In the genomic region with DNA sequence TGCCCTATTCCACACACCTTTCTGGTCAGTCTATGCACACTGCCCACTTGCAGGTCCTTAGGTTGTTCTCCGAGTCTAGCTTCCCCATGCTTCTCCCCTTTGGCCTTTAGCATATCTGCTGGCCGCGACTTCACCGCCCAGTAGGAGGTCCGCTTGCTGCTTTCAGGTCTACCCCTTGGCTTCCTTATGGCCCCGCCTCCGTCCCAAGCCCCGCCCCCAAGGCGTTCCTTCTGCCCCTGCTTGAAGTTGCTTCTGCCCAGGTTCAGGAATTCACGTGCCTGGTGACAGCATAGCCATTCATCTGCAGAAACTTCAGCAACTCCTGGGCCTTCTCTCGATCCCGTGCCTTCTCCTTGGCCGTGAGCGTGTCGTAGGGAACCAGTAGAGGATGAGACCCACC, we compare ENCODE assay signal across 9 mouse cellular contexts. TPM values are rescaled to one million over a fixed set of nuclear protein-coding genes. Genes with fewer than 3 reads are reported as not detected.
DNase-seq lines count a peak whose midpoint lies in the region; ATAC-seq and TF ChIP-seq lines count a peak whose summit lies in the region.
"Had no signal": no experiment of that assay in that cellular context is flagged by ENCODE, and none has a peak within 500 bp of the region (broad histone marks: within the 10 kb centered on the region; RNA-seq: fewer than 3 reads in every experiment).

No protein-coding gene starts in this region.

- H3K4me2 ChIP-seq in limb, embryonic 11.5 days (ENCODE audit: low read depth, severe bottlenecking): no peak overlapping the region
- 0 out of 2 replicates have a peak overlapping the region, but pooled peaks have one; percentile 4 for H3K4me2 ChIP-seq in kidney, postnatal 0 days (ENCODE audit: low read length)
- no peak overlapping the region for H3K4me2 ChIP-seq in forebrain, embryonic 12.5 days

- no peak overlapping the region for H3K4me3 ChIP-seq in limb, embryonic 11.5 days (ENCODE audit: low read depth, low read length)
- H3K4me3 ChIP-seq in limb, embryonic 10.5 days: no peak overlapping the region
- H3K4me3 ChIP-seq in kidney, postnatal 0 days (replicated peaks; ENCODE audit: low read depth, low read length): no peak overlapping the region
- H3K4me3 ChIP-seq in forebrain, embryonic 12.5 days (replicated peaks): no peak overlapping the region
- H3K4me3 ChIP-seq: left cerebral cortex, adult 2 months had no signal

- H3K27me3 ChIP-seq in limb, embryonic 11.5 days (ENCODE audit: control insufficient read depth, insufficient read depth, low read length): peaks cover 10% of the 10 kb centered on the region; the same call in 1 of the 2 replicates
- H3K27me3 ChIP-seq in limb, embryonic 10.5 days (ENCODE audit: low read depth, poor library complexity, severe bottlenecking): peaks cover 59% of the 10 kb centered on the region
- peaks cover 14% of the 10 kb centered on the region; the same call in 1 of the 2 replicates for H3K27me3 ChIP-seq in kidney, postnatal 0 days (ENCODE audit: insufficient read depth, low read length)
- peaks cover 24% of the 10 kb centered on the region for H3K27me3 ChIP-seq in forebrain, embryonic 12.5 days

- no peak overlapping the region for H3K9ac ChIP-seq in limb, embryonic 11.5 days (ENCODE audit: low read length)
- no peak overlapping the region for H3K9ac ChIP-seq in kidney, postnatal 0 days (ENCODE audit: low read depth, low read length)
- no peak overlapping the region for H3K9ac ChIP-seq in forebrain, embryonic 12.5 days

- TF ChIP-seq CTCF in kidney, postnatal 0 days (IDR thresholded peaks at IDR 0.05; ENCODE audit: low read depth): no peak

- H3K9me3 ChIP-seq in limb, embryonic 11.5 days (ENCODE audit: control insufficient read depth, low read length): no peaks in the 10 kb centered on the region
- no peaks in the 10 kb centered on the region for H3K9me3 ChIP-seq in limb, embryonic 10.5 days (replicated peaks)
- no peaks in the 10 kb centered on the region for H3K9me3 ChIP-seq in kidney, postnatal 0 days (replicated peaks; ENCODE audit: low read length)
- H3K9me3 ChIP-seq in forebrain, embryonic 12.5 days: no peaks in the 10 kb centered on the region

- H3K36me3 ChIP-seq in limb, embryonic 11.5 days (ENCODE audit: control insufficient read depth, insufficient read depth, low read length): no peaks in the 10 kb centered on the region; the same call in 1 of the 2 replicates
- H3K36me3 ChIP-seq in limb, embryonic 10.5 days: peaks cover 11% of the 10 kb centered on the region
- H3K36me3 ChIP-seq in kidney, postnatal 0 days (ENCODE audit: insufficient read depth, low read length): no peaks in the 10 kb centered on the region
- H3K36me3 ChIP-seq in forebrain, embryonic 12.5 days (replicated peaks): no peaks in the 10 kb centered on the region

- DNase-seq in limb, embryonic 11.5 days (ENCODE audit: low spot score): peak; percentile 51
- DNase-seq in limb, embryonic 10.5 days (ENCODE audit: low spot score): no peak
- peak; percentile 71 for DNase-seq in embryo, embryonic 10 days (ENCODE audit: low spot score)
- peak; percentile 43 for DNase-seq in kidney, postnatal 0 days (ENCODE audit: low spot score)
- peak; percentile 47 for DNase-seq in mesoderm, embryonic 11.5 days (ENCODE audit: low read depth, low spot score)
- DNase-seq in layer of hippocampus, adult 9-11 months: no peak
- DNase-seq in cerebellum, postnatal 14 days: no peak

- WGBS in limb, embryonic 11.5 days: 5% methylated on average over 15 of the region's 15 CpGs
- WGBS in limb, embryonic 10.5 days: 7% methylated on average over 15 of the region's 15 CpGs
- WGBS in kidney, postnatal 0 days: 11% methylated on average over 15 of the region's 15 CpGs
- 9% methylated on average over 15 of the region's 15 CpGs for WGBS in forebrain, embryonic 12.5 days

- ATAC-seq in limb, embryonic 11.5 days (ENCODE audit: insufficient number of reproducible peaks, low FRiP score, low TSS enrichment, low read depth): no peak
- ATAC-seq in kidney, postnatal 0 days (replicated peaks; ENCODE audit: low FRiP score, low read depth): peak; percentile 46; the same call in 1 of the 2 replicates
- no peak for ATAC-seq in forebrain, embryonic 12.5 days (ENCODE audit: low FRiP score)

- peaks cover 2% of the 10 kb centered on the region; the same call in 1 of the 2 replicates for H3K4me1 ChIP-seq in limb, embryonic 11.5 days (ENCODE audit: control insufficient read depth, insufficient read depth, low read length)
- peaks cover 14% of the 10 kb centered on the region for H3K4me1 ChIP-seq in limb, embryonic 10.5 days
- no peaks in the 10 kb centered on the region; the same call in 1 of the 2 replicates for H3K4me1 ChIP-seq in kidney, postnatal 0 days (replicated peaks; ENCODE audit: insufficient read depth, low read length)
- peaks cover 36% of the 10 kb centered on the region for H3K4me1 ChIP-seq in forebrain, embryonic 12.5 days

- H3K27ac ChIP-seq in limb, embryonic 11.5 days (replicated peaks; ENCODE audit: low read depth, low read length): no peak overlapping the region
- H3K27ac ChIP-seq in limb, embryonic 10.5 days: no peak overlapping the region
- no peak overlapping the region for H3K27ac ChIP-seq in kidney, postnatal 0 days
- no peak overlapping the region for H3K27ac ChIP-seq in forebrain, embryonic 12.5 days
- H3K27ac ChIP-seq: left cerebral cortex, adult 2 months had no signal

RNA-seq across cellular contexts. Expression of gene Ryr1, which starts 57.2 kb away (rescaled TPM):
- polyA plus RNA-seq in limb, embryonic 11.5 days (2014; fragmentation: Nextera tagmentation; extraction: Ambion mirVana): 2.5 and 2.7 TPM in 2 replicates
- polyA plus RNA-seq in limb, embryonic 10.5 days (2016; fragmentation: Nextera tagmentation; extraction: Ambion mirVana): 1.8 and 2.2 TPM in 2 replicates
- 0.15 and 0.17 TPM in 2 replicates for polyA plus RNA-seq in kidney, postnatal 0 days (2015; fragmentation: Nextera tagmentation; extraction: Ambion mirVana)
- 3.6 and 4.8 TPM in 2 replicates for polyA plus RNA-seq in forebrain, embryonic 12.5 days (2016; fragmentation: Nextera tagmentation; extraction: Ambion mirVana)

Comparison
In these comparisons a context has a peak if more than half of its experiments do, and no peak if none do; other contexts are left out.
1. DNase-seq: peak in limb, embryonic 11.5 days (single experiment), embryo, embryonic 10 days (single experiment), kidney, postnatal 0 days (single experiment) and mesoderm, embryonic 11.5 days (single experiment); none in limb, embryonic 10.5 days (single experiment), layer of hippocampus, adult 9-11 months (single experiment) and cerebellum, postnatal 14 days (0 of 2).